Mouse (Mus musculus): Measurements from ENCODE around the gene Rab40c. TPM values are rescaled to one million over a fixed set of nuclear protein-coding genes. Genes with fewer than 3 reads are reported as not detected.

The Rab40c gene
- polyA plus RNA-seq, 1 experiment from 2014 or later: 20.2 TPM

GRCm38 (mm10) chr17:25867509-25867835 is 52.1 kb downstream of the Rab40c start:
- ATAC-seq (ENCODE audit: low FRiP score, low TSS enrichment) (no peak), DNase-seq (ENCODE audit: low spot score) (no peak)
- H3K9me3 ChIP-seq (ENCODE audit: control insufficient read depth, low read length): no peaks in the 10 kb centered on the region
- peaks cover 8% of the 10 kb centered on the region; the same call in 1 of the 2 replicates for H3K4me1 ChIP-seq (replicated peaks; ENCODE audit: control insufficient read depth, insufficient read depth)
- H3K4me3 ChIP-seq (ENCODE audit: low read depth, low read length): peak overlapping the region; percentile 74
- H3K27ac ChIP-seq (replicated peaks): peak overlapping the region; percentile 86
- WGBS: 19% methylated on average over 7 of the region's 7 CpGs
- H3K36me3 ChIP-seq (ENCODE audit: control insufficient read depth, insufficient read depth, low read length): no peaks in the 10 kb centered on the region
- peak overlapping the region; percentile 76 for H3K9ac ChIP-seq (ENCODE audit: low read length)
- TF ChIP-seq EP300 (optimal IDR thresholded peaks at IDR 0.05): no peak
- peak overlapping the region; percentile 100 for H3K4me2 ChIP-seq (replicated peaks; ENCODE audit: low read depth)
- no peaks in the 10 kb centered on the region for H3K27me3 ChIP-seq (ENCODE audit: control insufficient read depth, insufficient read depth, low read length)

DNA sequence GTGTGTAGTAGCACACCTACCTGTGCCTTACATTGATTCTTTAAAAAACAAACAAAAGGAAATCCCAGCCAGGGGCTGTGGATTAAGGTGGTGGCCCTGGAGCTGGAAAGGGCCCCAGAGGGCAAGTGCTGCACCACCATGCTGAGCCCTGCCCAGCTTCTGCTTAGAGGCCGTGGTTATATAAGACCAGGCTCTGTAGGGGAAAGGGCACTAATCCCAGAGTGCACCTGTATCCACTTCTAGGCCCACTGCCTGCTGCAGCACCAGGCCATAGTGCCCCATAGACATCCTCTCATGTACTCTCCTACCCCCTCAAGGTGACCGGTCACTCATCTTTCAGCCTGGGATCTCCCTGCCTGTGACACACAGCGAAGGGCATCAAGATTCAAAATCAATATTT is 53.4 kb downstream of the Rab40c start:
- Histone ChIP-seq H3K4me2 (replicated peaks; ENCODE audit: low read depth) (no peak overlapping the region), H3K27me3 (ENCODE audit: control insufficient read depth, insufficient read depth, low read length) (no peaks in the 10 kb centered on the region), H3K4me3 (ENCODE audit: low read depth, low read length) (no peak overlapping the region), H3K27ac (replicated peaks) (peak overlapping the region; percentile 73; the same call in 1 of the 2 replicates), H3K9ac (ENCODE audit: low read length) (no peak overlapping the region; the same call in 1 of the 2 replicates), H3K9me3 (ENCODE audit: control insufficient read depth, low read length) (no peaks in the 10 kb centered on the region), H3K36me3 (ENCODE audit: control insufficient read depth, insufficient read depth, low read length) (no peaks in the 10 kb centered on the region), H3K4me1 (replicated peaks; ENCODE audit: control insufficient read depth, insufficient read depth) (peaks cover 10% of the 10 kb centered on the region; the same call in 1 of the 2 replicates)
- peak; percentile 65 for DNase-seq (ENCODE audit: low spot score)
- peak; percentile 38; the same call in 1 of the 2 replicates for ATAC-seq (ENCODE audit: low FRiP score, low TSS enrichment)
- TF ChIP-seq CTCF (IDR thresholded peaks at IDR 0.05; ENCODE audit: low read depth) (no peak), EP300 (optimal IDR thresholded peaks at IDR 0.05) (no peak)
- 88% methylated on average over 3 of the region's 3 CpGs for WGBS

DNA sequence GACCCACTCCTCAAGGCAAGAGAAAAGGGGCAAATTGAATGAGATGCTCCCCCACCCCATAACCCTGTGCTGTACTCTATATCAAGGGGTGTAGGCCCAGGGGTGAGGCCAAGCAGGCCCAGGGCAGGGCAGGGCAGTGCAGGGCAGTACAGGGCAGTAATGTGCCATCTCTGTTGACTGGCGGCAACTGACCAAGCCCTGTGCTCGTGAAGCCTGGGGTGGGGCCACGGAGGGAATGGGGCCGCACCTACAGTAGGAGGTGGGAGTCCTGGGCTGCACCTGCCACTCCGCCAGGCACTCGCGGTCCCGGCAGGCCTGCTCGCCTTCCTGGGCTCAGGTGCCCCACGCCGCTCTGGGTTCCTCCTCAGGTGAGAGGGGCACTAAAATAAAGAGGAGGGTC is 54.2 kb downstream of the Rab40c start:
- Histone ChIP-seq H3K27ac (replicated peaks) (peak overlapping the region; percentile 73), H3K4me3 (ENCODE audit: low read depth, low read length) (no peak overlapping the region)
- DNase-seq (ENCODE audit: low spot score): peak; percentile 85

DNA sequence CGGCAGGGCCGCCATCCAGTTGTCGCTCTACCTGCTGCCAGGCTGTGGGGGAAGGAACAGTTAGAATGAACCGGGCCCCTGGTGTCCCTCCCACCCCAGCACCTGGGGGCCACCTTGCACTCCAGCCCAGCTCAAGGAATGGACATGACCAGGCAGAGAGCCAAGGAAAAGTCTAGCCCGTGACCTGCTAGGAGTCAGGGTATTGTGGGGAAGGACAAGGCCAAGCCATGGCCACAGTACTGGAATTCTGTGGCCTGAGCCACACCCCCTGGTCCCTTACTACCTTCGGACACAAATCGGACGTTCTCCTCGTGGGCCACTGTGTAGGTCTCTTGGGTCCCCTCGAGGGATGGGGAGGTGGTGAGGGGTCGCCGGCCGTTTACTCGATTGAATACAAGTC is 55.2 kb downstream of the Rab40c start:
- Histone ChIP-seq H3K9me3 (ENCODE audit: control insufficient read depth, low read length) (no peaks in the 10 kb centered on the region), H3K4me1 (replicated peaks; ENCODE audit: control insufficient read depth, insufficient read depth) (peaks cover 15% of the 10 kb centered on the region), H3K27ac (replicated peaks) (no peak overlapping the region), H3K4me3 (ENCODE audit: low read depth, low read length) (no peak overlapping the region), H3K4me2 (replicated peaks; ENCODE audit: low read depth) (no peak overlapping the region), H3K27me3 (ENCODE audit: control insufficient read depth, insufficient read depth, low read length) (no peaks in the 10 kb centered on the region), H3K36me3 (ENCODE audit: control insufficient read depth, insufficient read depth, low read length) (no peaks in the 10 kb centered on the region), H3K9ac (ENCODE audit: low read length) (no peak overlapping the region)
- WGBS: 89% methylated on average over 14 of the region's 14 CpGs
- ATAC-seq (ENCODE audit: low FRiP score, low TSS enrichment): no peak
- no peak for DNase-seq (ENCODE audit: low spot score)
- TF ChIP-seq CTCF (IDR thresholded peaks at IDR 0.05; ENCODE audit: low read depth) (no peak), EP300 (optimal IDR thresholded peaks at IDR 0.05) (no peak)

More for the DNA sequence above, 54.2 kb downstream of the Rab40c start:
- Histone ChIP-seq H3K9me3 (ENCODE audit: control insufficient read depth, low read length) (no peaks in the 10 kb centered on the region), H3K4me1 (replicated peaks; ENCODE audit: control insufficient read depth, insufficient read depth) (peaks cover 15% of the 10 kb centered on the region), H3K36me3 (ENCODE audit: control insufficient read depth, insufficient read depth, low read length) (no peaks in the 10 kb centered on the region), H3K9ac (ENCODE audit: low read length) (peak overlapping the region; percentile 35; the same call in 1 of the 2 replicates), H3K27me3 (ENCODE audit: control insufficient read depth, insufficient read depth, low read length) (no peaks in the 10 kb centered on the region), H3K4me2 (replicated peaks; ENCODE audit: low read depth) (peak overlapping the region; percentile 31; the same call in 1 of the 2 replicates)
- WGBS: 69% methylated on average over 11 of the region's 11 CpGs
- TF ChIP-seq CTCF (IDR thresholded peaks at IDR 0.05; ENCODE audit: low read depth) (no peak), EP300 (optimal IDR thresholded peaks at IDR 0.05) (no peak)
- ATAC-seq (ENCODE audit: low FRiP score, low TSS enrichment): peak; percentile 79

GRCm38 (mm10) chr17:25863681-25864080 is 55.8 kb downstream of the Rab40c start:
- DNase-seq (ENCODE audit: low spot score): no peak
- Histone ChIP-seq H3K4me1 (replicated peaks; ENCODE audit: control insufficient read depth, insufficient read depth) (peaks cover 12% of the 10 kb centered on the region), H3K9me3 (ENCODE audit: control insufficient read depth, low read length) (no peaks in the 10 kb centered on the region), H3K9ac (ENCODE audit: low read length) (no peak overlapping the region), H3K4me2 (replicated peaks; ENCODE audit: low read depth) (no peak overlapping the region), H3K36me3 (ENCODE audit: control insufficient read depth, insufficient read depth, low read length) (no peaks in the 10 kb centered on the region), H3K27me3 (ENCODE audit: control insufficient read depth, insufficient read depth, low read length) (no peaks in the 10 kb centered on the region), H3K4me3 (ENCODE audit: low read depth, low read length) (no peak overlapping the region), H3K27ac (replicated peaks) (no peak overlapping the region)
- no peak for TF ChIP-seq EP300 (optimal IDR thresholded peaks at IDR 0.05)
- peak; percentile 25 for TF ChIP-seq CTCF (IDR thresholded peaks at IDR 0.05; ENCODE audit: low read depth)
- WGBS: 88% methylated on average over 6 of the region's 6 CpGs
- ATAC-seq (ENCODE audit: low FRiP score, low TSS enrichment): no peak

- TF ChIP-seq CTCF (IDR thresholded peaks at IDR 0.05; ENCODE audit: low read depth): no peak
- TF ChIP-seq EP300 (optimal IDR thresholded peaks at IDR 0.05): no peak
- peak overlapping the region; percentile 79 for H3K9ac ChIP-seq (ENCODE audit: low read length)
- peaks cover 7% of the 10 kb centered on the region for H3K4me1 ChIP-seq (replicated peaks; ENCODE audit: control insufficient read depth, insufficient read depth)
- WGBS: 14% methylated on average over 6 of the region's 6 CpGs
- H3K27ac ChIP-seq (replicated peaks): peak overlapping the region; percentile 77
- no peaks in the 10 kb centered on the region for H3K27me3 ChIP-seq (ENCODE audit: control insufficient read depth, insufficient read depth, low read length)
- peak overlapping the region; percentile 67 for H3K4me3 ChIP-seq (ENCODE audit: low read depth, low read length)
- H3K9me3 ChIP-seq (ENCODE audit: control insufficient read depth, low read length): no peaks in the 10 kb centered on the region
- H3K36me3 ChIP-seq (ENCODE audit: control insufficient read depth, insufficient read depth, low read length): no peaks in the 10 kb centered on the region
- ATAC-seq (ENCODE audit: low FRiP score, low TSS enrichment) (no peak), DNase-seq (ENCODE audit: low spot score) (no peak)
- peak overlapping the region; percentile 91 for H3K4me2 ChIP-seq (replicated peaks; ENCODE audit: low read depth)
Observed at GRCm38 (mm10) chr17:25861704-25862612, 57.6 kb downstream of the Rab40c start.

Measured in stomach, postnatal 0 days (tissue).